Mouse (Mus musculus) megakaryocyte, embryonic 14.5 days (primary cell): ENCODE measurements around the gene Plk4.

Experiments used
- FLI1 ChIP-seq: IDR thresholded peaks from 2 replicates; pipeline ENCODE4 v1.6.1; 2012; ENCODE audit warnings: low read length, inconsistent platforms, mixed read lengths
- GATA1 ChIP-seq: IDR thresholded peaks from 3 replicates; pipeline ENCODE4 v1.6.1; 2012; ENCODE audit warnings: mixed read lengths, low read length, inconsistent platforms, borderline replicate concordance

GRCm38 (mm10) chr3:40793783-40794182 lies 6.0 kb upstream of the Plk4 start:
- no peak for TF ChIP-seq GATA1
- no peak for TF ChIP-seq FLI1
